Mouse (Mus musculus) frontal cortex, postnatal 10 days (tissue): ENCODE results near the gene Card11.

Source experiments
- DNase-seq, 2 experiments: peaks; one replicate each; pipeline ENCODE4 v3.0.0; 2022; ENCODE audit warnings: low spot score in 2 of 2, mixed read lengths in 1 of 2

Gene Card11

GRCm38 (mm10) chr5:140918519-140918918 lies 81.9 kb downstream of the Card11 start:
- no peak for DNase-seq

- DNase-seq: no peak
Observed at GRCm38 (mm10) chr5:140917807-140918206, 82.6 kb downstream of the Card11 start.

- no peak for DNase-seq
Observed at GRCm38 (mm10) chr5:140910841-140911240, 89.5 kb downstream of the Card11 start.

GRCm38 (mm10) chr5:140900866-140901265 lies 99.5 kb downstream of the Card11 start:
- DNase-seq: no peak

- no peak for DNase-seq
Observed at GRCm38 (mm10) chr5:140891080-140891479, 109.3 kb downstream of the Card11 start.

- DNase-seq: no peak
Observed at GRCm38 (mm10) chr5:140890050-140890449, 110.3 kb downstream of the Card11 start.

- peak in 1 of 2 experiments; percentile 37 for DNase-seq
Observed at GRCm38 (mm10) chr5:140889539-140889938, 110.8 kb downstream of the Card11 start.

GRCm38 (mm10) chr5:140887871-140888270 lies 112.5 kb downstream of the Card11 start:
- DNase-seq: no peak

- no peak for DNase-seq
Observed at GRCm38 (mm10) chr5:140884966-140885365, 115.4 kb downstream of the Card11 start.

- no peak for DNase-seq
Observed at GRCm38 (mm10) chr5:140882391-140882790, 118.0 kb downstream of the Card11 start.

GRCm38 (mm10) chr5:140880151-140880550 lies 120.2 kb downstream of the Card11 start:
- no peak for DNase-seq

- DNase-seq: no peak
Observed at GRCm38 (mm10) chr5:140878644-140879043, 121.7 kb downstream of the Card11 start.

GRCm38 (mm10) chr5:140873736-140874307 lies 126.6 kb downstream of the Card11 start:
- DNase-seq: no peak

GRCm38 (mm10) chr5:140873039-140873551 lies 127.3 kb downstream of the Card11 start:
- no peak for DNase-seq

GRCm38 (mm10) chr5:140872532-140873038 lies 127.8 kb downstream of the Card11 start:
- no peak for DNase-seq

GRCm38 (mm10) chr5:140871241-140871640 lies 129.1 kb downstream of the Card11 start:
- no peak for DNase-seq

GRCm38 (mm10) chr5:140869034-140869433 lies 131.3 kb downstream of the Card11 start:
- peak in 1 of 2 experiments; percentile 44 for DNase-seq

- DNase-seq: no peak
Observed at GRCm38 (mm10) chr5:140859730-140860129, 140.7 kb downstream of the Card11 start.

- DNase-seq: no peak
Observed at GRCm38 (mm10) chr5:140858335-140858734, 142.0 kb downstream of the Card11 start.

GRCm38 (mm10) chr5:140857432-140858154 lies 142.8 kb downstream of the Card11 start:
- no peak for DNase-seq

- no peak for DNase-seq
Observed at GRCm38 (mm10) chr5:140855909-140856530, 144.4 kb downstream of the Card11 start.

- DNase-seq: no peak
Observed at GRCm38 (mm10) chr5:140854700-140855099, 145.7 kb downstream of the Card11 start.
